Mouse (Mus musculus) retina, embryonic 14.5 days (tissue): Measurements from ENCODE around the gene Brd4.
"Not testable (repeated sequence)": the region's sequence is repeated elsewhere in the genome, so short reads cannot be mapped to it uniquely, and the experiment has no call there.

ENCODE experiments used
- DNase-seq: peaks from one replicate; pipeline ENCODE4 v3.0.0-alpha.2; 2015; ENCODE audit warnings: low spot score

The Brd4 gene

GRCm38 (mm10) chr17:32229256-32229655 is 55.3 kb downstream of the Brd4 start:
- no peak for DNase-seq

- DNase-seq, result peak; percentile 22
These were observed 63.6 kb downstream of the Brd4 start for GRCm38 (mm10) chr17:32220873-32221272.

- DNase-seq, result not testable (repeated sequence)
These were observed 68.9 kb downstream of the Brd4 start for GRCm38 (mm10) chr17:32215587-32215986.

- not testable (repeated sequence) for DNase-seq
These were observed 73.0 kb downstream of the Brd4 start for GRCm38 (mm10) chr17:32211554-32211953.

GRCm38 (mm10) chr17:32209752-32210151 is 74.8 kb downstream of the Brd4 start:
- DNase-seq, result peak; percentile 77

- no peak for DNase-seq
These were observed 75.4 kb downstream of the Brd4 start for GRCm38 (mm10) chr17:32209144-32209543.

- DNase-seq, result no peak
These were observed 76.8 kb downstream of the Brd4 start for GRCm38 (mm10) chr17:32207586-32208245.

- no peak for DNase-seq
These were observed 79.2 kb downstream of the Brd4 start for GRCm38 (mm10) chr17:32205345-32205744.

GRCm38 (mm10) chr17:32202972-32203371 is 81.5 kb downstream of the Brd4 start:
- DNase-seq, result no peak

- DNase-seq, result no peak
These were observed 83.4 kb downstream of the Brd4 start for GRCm38 (mm10) chr17:32201086-32201485.

- DNase-seq, result no peak
These were observed 84.7 kb downstream of the Brd4 start for GRCm38 (mm10) chr17:32199796-32200195.

GRCm38 (mm10) chr17:32197156-32197555 is 87.4 kb downstream of the Brd4 start:
- DNase-seq, result no peak

GRCm38 (mm10) chr17:32195725-32196124 is 88.8 kb downstream of the Brd4 start:
- DNase-seq, result no peak

GRCm38 (mm10) chr17:32193010-32193409 is 91.5 kb downstream of the Brd4 start:
- DNase-seq, result no peak

GRCm38 (mm10) chr17:32189850-32190249 is 94.7 kb downstream of the Brd4 start:
- no peak for DNase-seq

GRCm38 (mm10) chr17:32188863-32189636 is 95.5 kb downstream of the Brd4 start, which contains the start of gene Ephx3:
Gene Ephx3, minus strand, starts transcription at chr17:32189549.
- peak; percentile 31 for DNase-seq

GRCm38 (mm10) chr17:32183017-32183416 is 101.5 kb downstream of the Brd4 start:
- peak; percentile 34 for DNase-seq

GRCm38 (mm10) chr17:32179621-32180491 is 104.7 kb downstream of the Brd4 start:
- peak; percentile 29 for DNase-seq

GRCm38 (mm10) chr17:32176919-32177318 is 107.6 kb downstream of the Brd4 start:
- no peak for DNase-seq

GRCm38 (mm10) chr17:32173166-32173565 is 111.4 kb downstream of the Brd4 start:
- no peak for DNase-seq

- no peak for DNase-seq
These were observed 112.0 kb downstream of the Brd4 start for GRCm38 (mm10) chr17:32172485-32172884.

- no peak for DNase-seq
These were observed 114.8 kb downstream of the Brd4 start for GRCm38 (mm10) chr17:32169518-32170225.
